Mouse (Mus musculus) intestine, embryonic 16.5 days (tissue): ENCODE data around the gene Plcxd2. TPM values are rescaled to one million over a fixed set of nuclear protein-coding genes. Genes with fewer than 3 reads are reported as not detected.

ENCODE experiments used
- ATAC-seq: fragments of 200-750 bp; cut with Nextera tagmentation; 2 replicates; pipeline ENCODE4 v1.8.0; 2017; ENCODE audit warnings: moderate TSS enrichment, moderate library complexity
- H3K27ac ChIP-seq: fragments of 300-500 bp; sonication (generic); 2 replicates; pipeline ENCODE4 v1.5.1; 2014; ENCODE audit warnings: mild to moderate bottlenecking, low read length
- H3K27me3 ChIP-seq: fragments of 300-500 bp; sonication (generic); replicated peaks from 2 replicates; pipeline ENCODE4 v1.6.1; 2014; ENCODE audit warnings: low read length, control low read depth, mixed read lengths; ENCODE audit not compliant: control insufficient read depth, insufficient read depth
- H3K36me3 ChIP-seq: fragments of 300-500 bp; sonication (generic); 2 replicates; pipeline ENCODE4 v1.6.1; 2014; ENCODE audit warnings: low read length, control low read depth; ENCODE audit not compliant: control insufficient read depth, insufficient read depth
- H3K4me1 ChIP-seq: fragments of 300-500 bp; sonication (generic); 2 replicates; pipeline ENCODE4 v1.6.1; 2014; ENCODE audit warnings: low read length, control low read depth, mixed read lengths; ENCODE audit not compliant: control insufficient read depth, insufficient read depth
- H3K4me2 ChIP-seq: fragments of 300-500 bp; sonication (generic); 2 replicates; pipeline ENCODE4 v1.6.1; 2014; ENCODE audit warnings: low read depth, low read length, control low read depth
- H3K4me3 ChIP-seq: fragments of 300-500 bp; sonication (generic); 2 replicates; pipeline ENCODE4 v1.5.1; 2014; ENCODE audit warnings: mild to moderate bottlenecking, low read length
- H3K9ac ChIP-seq: fragments of 300-500 bp; sonication (generic); 2 replicates; pipeline ENCODE4 v1.6.1; 2014; ENCODE audit warnings: low read depth, low read length
- H3K9me3 ChIP-seq: fragments of 300-500 bp; sonication (generic); 2 replicates; pipeline ENCODE4 v1.6.1; 2016; ENCODE audit warnings: low read length, control low read depth; ENCODE audit not compliant: control insufficient read depth
- WGBS: fragments of 180-500 bp; shearing (Covaris S2); extraction: QIAGEN DNeasy Blood & Tissue Kit; methylation state at CpG from one replicate; pipeline ENCODE4 v1.1.7; 2014; 5-methylcytosine and 5-hydroxymethylcytosine counted together
- polyA plus RNA-seq: library from polyadenylated mRNA; unstranded; fragments of >200 nt; fragmentation: Nextera tagmentation; extraction: Ambion mirVana; gene quantifications from 2 replicates; pipeline ENCODE4 v1.2.1, GENCODE M21; 2015

Gene Plcxd2
- polyA plus RNA-seq, 1 experiment from 2014 or later: 2.1 TPM

DNA sequence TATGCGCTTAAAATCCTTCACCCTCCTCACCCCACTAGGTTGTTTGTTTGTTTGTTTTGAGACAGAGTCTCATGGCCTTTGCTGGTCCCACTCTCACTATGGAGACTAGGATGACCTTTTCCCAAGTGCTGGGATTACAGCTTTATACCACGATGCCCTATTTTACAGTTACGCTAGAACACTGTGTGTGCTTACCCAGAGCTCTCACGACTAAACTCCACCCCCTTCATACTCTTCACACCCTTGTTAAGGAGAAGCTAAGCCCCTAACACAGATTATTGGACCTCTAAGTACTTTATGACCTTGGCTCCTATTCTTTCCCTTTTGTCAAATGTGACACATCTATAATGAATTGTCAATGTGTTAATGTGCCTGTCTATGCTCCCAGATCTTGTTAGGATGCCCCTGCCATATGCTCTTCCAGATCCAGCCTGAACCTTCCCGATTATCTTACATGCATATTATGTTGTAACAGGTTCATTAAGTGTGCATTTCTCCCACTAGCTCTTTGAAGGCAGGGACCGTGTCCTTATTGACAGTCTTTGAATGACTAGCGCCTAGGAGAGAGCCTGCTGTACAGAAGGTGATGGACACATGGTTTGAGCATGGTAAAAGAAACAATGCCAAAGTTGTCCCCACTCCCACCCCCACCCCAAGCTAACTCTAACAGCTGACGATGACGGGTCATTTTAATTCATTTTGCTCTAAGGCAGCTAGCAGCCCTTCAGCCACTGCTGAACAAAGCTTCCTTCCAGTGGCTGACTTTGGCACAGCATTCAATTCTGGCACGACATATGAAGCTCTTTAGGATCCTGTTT, 10.4 kb downstream of the Plcxd2 start:
- 69% methylated on average over 10 of the region's 10 CpGs for WGBS

DNA sequence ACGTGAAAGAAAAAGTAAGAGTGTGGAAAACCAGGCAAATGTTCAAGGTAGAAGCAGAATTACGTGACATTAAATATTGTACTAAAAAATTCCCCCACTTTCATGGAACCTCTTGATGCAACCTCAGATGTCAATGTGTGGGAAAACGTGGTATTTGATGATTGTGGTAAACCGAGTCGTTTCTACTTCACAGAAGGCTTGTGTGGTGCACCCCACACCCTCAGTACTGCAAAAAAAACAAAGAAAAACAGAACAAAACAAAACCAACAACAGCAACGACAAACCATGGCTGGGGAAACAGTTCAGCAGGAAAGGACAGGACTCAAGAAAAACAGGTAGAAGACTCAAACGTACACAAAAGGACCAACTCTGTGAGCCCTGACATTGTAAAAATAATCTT, 11.8 kb downstream of the Plcxd2 start:
- no peak overlapping the region for H3K9ac ChIP-seq
- ATAC-seq: no peak
- 77% methylated on average over 7 of the region's 7 CpGs for WGBS

More for the DNA sequence above, 10.4 kb downstream of the Plcxd2 start:
- no peaks in the 10 kb centered on the region for H3K36me3 ChIP-seq
- H3K27me3 ChIP-seq: no peaks in the 10 kb centered on the region
- no peaks in the 10 kb centered on the region for H3K9me3 ChIP-seq
- ATAC-seq: no peak
- H3K4me2 ChIP-seq: no peak overlapping the region
- no peaks in the 10 kb centered on the region for H3K4me1 ChIP-seq
- H3K27ac ChIP-seq: no peak overlapping the region
- H3K9ac ChIP-seq: no peak overlapping the region
- H3K4me3 ChIP-seq: no peak overlapping the region

DNA sequence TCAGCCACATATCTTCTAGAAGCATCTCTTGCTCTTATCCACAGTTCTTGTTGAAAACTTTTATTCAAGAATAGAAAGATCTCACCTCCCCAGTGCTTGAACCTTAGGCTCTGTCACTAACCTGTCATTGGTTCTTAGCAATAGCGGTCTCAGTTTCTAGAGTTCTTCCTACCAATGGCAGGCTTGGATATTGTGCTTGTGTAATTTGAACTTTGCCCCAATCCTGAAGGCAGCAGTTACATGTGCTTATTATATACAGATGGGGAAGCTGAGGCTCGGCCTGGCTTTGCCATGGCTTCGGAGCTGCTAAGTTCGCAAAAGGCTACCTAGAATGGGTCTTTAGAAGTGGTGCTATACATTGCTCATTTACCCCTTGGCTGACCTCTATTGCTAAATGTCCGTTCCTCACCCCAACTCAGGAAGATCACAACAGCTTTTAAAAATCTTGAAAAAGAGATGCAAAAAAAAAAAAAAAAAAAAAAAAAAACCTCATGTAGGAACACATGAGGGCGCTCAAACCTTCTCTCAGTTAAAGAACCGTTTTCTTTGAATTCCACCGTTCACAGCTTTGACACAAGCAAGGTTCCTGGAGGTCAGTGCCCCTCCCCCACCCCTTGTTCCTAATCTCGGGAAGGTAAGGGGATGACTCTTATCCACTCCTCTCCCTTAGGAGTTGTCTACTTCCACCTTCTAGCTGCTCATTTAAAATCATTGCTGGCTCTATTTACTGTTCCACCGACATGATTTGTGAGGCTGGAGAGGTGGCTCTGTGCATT, 18.9 kb downstream of the Plcxd2 start:
- Histone ChIP-seq H3K4me1 (no peaks in the 10 kb centered on the region), H3K36me3 (no peaks in the 10 kb centered on the region), H3K9ac (no peak overlapping the region), H3K9me3 (no peaks in the 10 kb centered on the region), H3K27ac (no peak overlapping the region), H3K27me3 (no peaks in the 10 kb centered on the region), H3K4me3 (no peak overlapping the region), H3K4me2 (no peak overlapping the region)
- 50% methylated on average over 10 of the region's 10 CpGs for WGBS
- no peak for ATAC-seq

More for the DNA sequence above, 11.8 kb downstream of the Plcxd2 start:
- no peaks in the 10 kb centered on the region for H3K36me3 ChIP-seq
- no peak overlapping the region for H3K4me2 ChIP-seq
- no peaks in the 10 kb centered on the region for H3K27me3 ChIP-seq
- no peak overlapping the region for H3K27ac ChIP-seq
- H3K9me3 ChIP-seq: no peaks in the 10 kb centered on the region
- no peak overlapping the region for H3K4me3 ChIP-seq
- no peaks in the 10 kb centered on the region for H3K4me1 ChIP-seq

DNA sequence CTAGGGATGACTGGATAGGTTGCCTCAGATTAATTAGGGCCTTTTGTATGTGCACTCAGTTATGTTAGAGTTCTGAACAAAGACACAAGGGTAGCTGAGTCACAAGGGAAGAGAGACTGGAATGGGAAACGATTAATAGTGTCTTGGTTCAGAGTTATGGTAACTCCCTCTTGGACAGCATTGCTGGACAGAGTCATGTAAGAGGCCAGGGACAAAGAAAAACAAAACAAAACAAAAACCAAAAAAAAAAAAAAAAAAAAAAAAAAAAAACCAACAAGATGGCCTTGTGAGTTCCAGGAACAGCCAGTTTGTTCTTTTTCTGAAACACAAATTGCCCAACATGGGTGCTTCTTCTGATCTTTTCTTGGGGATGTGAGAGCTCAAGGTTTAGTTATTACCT, 23.8 kb downstream of the Plcxd2 start:
- no peak overlapping the region for H3K4me2 ChIP-seq
- ATAC-seq: no peak
- H3K4me1 ChIP-seq: no peaks in the 10 kb centered on the region
- no peaks in the 10 kb centered on the region for H3K9me3 ChIP-seq
- no peaks in the 10 kb centered on the region for H3K27me3 ChIP-seq
- H3K27ac ChIP-seq: no peak overlapping the region
- WGBS: 76% methylated on average over 1 of the region's 1 CpGs
- no peak overlapping the region for H3K4me3 ChIP-seq
- H3K9ac ChIP-seq: no peak overlapping the region
- no peaks in the 10 kb centered on the region for H3K36me3 ChIP-seq

DNA sequence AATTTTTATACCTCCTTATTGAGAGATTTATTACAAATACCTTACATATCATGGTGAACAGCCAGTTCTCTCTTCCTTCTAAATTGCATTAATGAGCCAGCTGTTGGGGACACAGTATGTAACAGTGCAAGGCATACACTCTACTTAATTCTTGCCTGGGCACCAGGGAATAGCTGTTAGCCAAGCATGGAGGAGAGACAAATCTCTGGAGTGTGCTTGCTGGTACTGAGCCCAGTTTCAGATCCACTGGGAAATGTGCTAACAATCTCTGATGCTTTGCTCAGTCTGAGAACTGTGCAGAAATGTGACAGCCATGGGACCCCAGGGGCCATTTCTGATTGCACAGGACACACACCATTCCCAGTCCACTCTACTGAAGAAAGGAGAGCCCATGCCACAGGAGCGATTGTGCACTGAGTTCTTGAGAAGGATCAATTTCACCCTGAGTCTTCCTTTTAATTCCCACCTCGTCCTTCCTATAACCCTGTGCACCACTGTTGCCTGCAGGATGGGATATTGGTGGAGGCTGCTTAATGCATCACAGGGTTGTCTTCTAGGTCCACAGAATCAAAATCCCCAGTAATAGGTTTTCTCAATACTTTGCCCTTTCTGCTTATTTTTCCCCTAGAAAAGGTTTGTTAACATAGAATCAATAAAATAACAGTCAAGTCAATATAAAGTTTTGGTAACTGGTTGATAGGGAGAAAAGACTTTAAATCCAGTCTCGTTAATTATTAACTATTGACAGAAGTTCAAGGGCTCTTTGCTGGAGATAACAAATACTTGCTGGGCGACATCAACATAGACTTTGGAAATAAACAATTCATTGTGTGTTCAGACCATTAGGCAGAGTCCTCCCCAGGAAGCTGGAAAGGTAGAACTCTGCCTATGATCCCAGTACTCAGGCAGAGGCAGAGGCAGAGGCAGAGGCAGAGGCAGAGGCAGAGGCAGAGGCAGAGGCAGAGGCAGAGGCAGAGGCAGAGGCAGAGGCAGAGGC, 25.1 kb downstream of the Plcxd2 start:
- H3K4me2 ChIP-seq: no peak overlapping the region
- H3K4me3 ChIP-seq: no peak overlapping the region
- no peaks in the 10 kb centered on the region for H3K27me3 ChIP-seq
- ATAC-seq: peak; percentile 97
- peak overlapping the region; percentile 66 for H3K27ac ChIP-seq
- H3K9me3 ChIP-seq: no peaks in the 10 kb centered on the region
- WGBS: 47% methylated on average over 4 of the region's 4 CpGs
- H3K4me1 ChIP-seq: no peaks in the 10 kb centered on the region
- no peaks in the 10 kb centered on the region for H3K36me3 ChIP-seq
- H3K9ac ChIP-seq: no peak overlapping the region

DNA sequence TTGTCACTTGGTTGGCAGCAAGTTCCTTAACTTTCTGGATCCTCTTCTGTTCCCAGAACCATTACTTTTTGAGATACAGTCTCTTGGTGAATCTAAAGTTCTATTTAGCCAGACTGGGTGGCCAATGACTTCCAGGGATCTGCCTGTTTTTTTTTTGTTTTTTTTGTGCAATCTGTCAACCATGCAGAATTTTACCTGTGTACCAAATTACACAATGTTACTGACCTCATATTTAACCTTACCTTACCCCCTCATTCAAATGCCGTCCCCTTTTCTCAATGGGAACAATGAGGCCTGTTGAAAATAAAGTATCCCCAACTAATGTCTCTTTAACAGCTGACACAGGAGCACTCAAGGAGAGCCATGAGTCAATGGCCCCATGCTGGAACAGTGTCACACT, 33.8 kb downstream of the Plcxd2 start:
- Histone ChIP-seq H3K9ac (no peak overlapping the region), H3K27ac (no peak overlapping the region), H3K4me2 (no peak overlapping the region), H3K4me3 (no peak overlapping the region), H3K36me3 (no peaks in the 10 kb centered on the region), H3K27me3 (no peaks in the 10 kb centered on the region), H3K9me3 (no peaks in the 10 kb centered on the region), H3K4me1 (no peaks in the 10 kb centered on the region)
- 93% methylated on average over 1 of the region's 1 CpGs for WGBS
- no peak for ATAC-seq

DNA sequence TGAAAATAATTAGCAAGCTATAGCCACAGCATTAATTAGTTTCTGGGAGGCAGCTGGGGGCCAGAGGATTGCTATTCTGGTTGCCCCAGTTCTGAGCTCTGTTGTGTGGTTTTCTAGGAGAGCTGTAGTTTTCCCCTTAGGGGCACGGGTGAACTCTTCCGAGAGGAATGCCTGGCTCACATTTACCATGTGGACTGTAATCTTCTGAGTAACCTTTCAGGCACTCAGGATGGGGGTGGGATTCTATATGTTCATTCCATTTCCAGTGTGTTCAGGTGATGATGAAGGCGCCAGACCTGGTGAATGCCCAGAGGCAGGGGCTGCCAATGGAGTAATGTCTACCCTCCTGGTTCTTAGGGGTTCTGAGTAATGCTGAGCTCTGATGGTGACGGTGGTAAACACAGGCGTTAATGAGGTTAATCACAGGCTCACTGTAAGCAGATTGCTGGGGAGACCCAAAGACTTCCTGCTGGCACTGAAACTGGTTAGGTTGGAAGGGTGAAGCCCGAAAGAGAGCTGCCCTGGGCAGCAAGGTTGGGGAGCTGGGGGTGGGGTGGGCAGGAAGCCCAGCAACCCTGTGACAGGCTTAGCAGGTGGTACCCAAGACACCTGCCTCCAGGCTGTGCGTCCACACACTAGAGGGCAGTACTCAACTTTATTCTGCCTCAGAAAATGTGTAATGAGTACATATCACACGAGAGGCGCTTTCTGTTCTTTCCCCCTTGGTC, 35.9 kb downstream of the Plcxd2 start:
- Histone ChIP-seq H3K4me1 (no peaks in the 10 kb centered on the region), H3K9ac (no peak overlapping the region), H3K27me3 (no peaks in the 10 kb centered on the region), H3K27ac (no peak overlapping the region), H3K4me3 (no peak overlapping the region), H3K36me3 (no peaks in the 10 kb centered on the region), H3K9me3 (no peaks in the 10 kb centered on the region), H3K4me2 (no peak overlapping the region)
- WGBS: 60% methylated on average over 9 of the region's 9 CpGs
- 0 out of 2 replicates have a peak, but pooled peaks have one; percentile 36 for ATAC-seq

DNA sequence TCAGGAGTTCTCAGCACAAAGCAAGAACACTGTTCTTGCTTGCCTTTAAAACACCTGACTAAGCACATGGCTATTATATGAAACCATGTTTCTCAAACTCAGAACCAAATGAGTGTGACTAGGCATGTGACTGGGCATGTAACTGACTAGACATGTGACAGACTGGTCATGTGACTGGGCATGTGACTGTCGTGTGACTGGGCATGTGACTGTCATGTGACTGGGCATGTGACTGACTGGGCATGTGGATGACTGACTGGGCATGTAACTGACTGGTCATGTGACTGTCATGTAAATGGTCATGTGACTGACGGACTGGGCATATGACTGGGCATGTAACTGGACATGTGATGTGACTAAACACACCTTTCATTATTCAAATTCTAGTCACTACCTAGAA, 39.8 kb downstream of the Plcxd2 start:
- Histone ChIP-seq H3K4me3 (no peak overlapping the region), H3K27ac (no peak overlapping the region), H3K9ac (no peak overlapping the region), H3K36me3 (no peaks in the 10 kb centered on the region), H3K27me3 (no peaks in the 10 kb centered on the region), H3K9me3 (no peaks in the 10 kb centered on the region), H3K4me2 (no peak overlapping the region), H3K4me1 (peaks cover 6% of the 10 kb centered on the region; the same call in 1 of the 2 replicates)
- ATAC-seq: no peak
- 88% methylated on average over 2 of the region's 2 CpGs for WGBS
